Mouse (Mus musculus): Measurements from ENCODE around the gene Dpysl4.

The Dpysl4 gene

DNA sequence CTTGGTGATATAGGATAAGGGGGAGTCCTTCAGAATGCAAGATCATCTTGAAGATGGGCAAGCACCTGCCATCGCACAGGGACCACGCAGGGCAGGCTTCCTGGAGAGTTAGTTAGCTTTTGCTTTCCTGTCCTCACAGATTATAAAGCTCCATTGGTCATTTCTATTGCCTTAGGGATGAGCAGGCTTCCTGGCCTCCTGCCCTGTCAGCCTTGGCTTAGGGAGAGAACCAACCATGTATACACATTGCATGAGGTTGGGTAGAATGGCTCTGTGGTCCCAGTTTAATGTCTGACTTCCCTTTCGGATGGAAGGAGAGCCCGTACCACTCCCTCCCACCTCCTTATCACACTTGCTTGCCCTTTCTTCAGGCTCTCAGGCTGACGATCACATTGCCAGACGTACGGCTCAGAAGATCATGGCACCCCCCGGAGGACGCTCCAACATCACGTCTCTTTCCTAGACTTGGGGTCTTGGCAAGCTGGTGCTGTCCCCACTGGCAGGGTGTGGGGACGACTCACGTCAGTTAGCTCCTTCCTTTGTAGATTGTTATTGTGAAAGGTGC is 14.8 kb downstream of the Dpysl4 start:
- DNase-seq = no peak

DNA sequence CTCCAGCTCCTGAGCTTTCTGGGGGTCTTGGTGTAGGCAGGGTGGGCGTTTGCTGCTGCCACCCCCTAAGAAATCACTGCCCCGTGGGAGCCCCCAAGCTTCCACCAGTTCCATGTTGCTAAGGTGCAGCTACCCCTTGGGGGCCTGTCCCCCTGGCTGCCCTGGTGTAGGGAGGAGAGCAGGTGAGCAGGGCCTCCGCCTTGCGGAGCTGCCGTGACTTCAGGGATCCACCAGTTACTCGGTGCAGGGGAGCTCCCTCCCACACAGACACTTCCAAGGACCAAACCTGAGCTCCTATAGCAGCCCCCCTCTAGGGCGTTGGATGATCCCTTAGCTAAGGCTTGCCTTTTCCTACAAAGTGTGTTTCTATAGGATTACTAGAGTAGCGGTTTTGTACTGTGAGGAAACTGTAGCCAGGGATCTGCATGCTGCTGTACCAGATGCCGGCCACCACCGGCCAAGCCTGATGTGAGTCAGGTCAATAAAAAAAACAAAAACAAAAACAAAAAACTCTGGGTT is 15.5 kb downstream of the Dpysl4 start:
- DNase-seq = no peak

- DNase-seq = no peak
These were observed 16.0 kb downstream of the Dpysl4 start for GRCm38 (mm10) chr7:139101826-139102225.

- no peak for DNase-seq
These were observed 18.2 kb downstream of the Dpysl4 start for GRCm38 (mm10) chr7:139103960-139104381.

DNA sequence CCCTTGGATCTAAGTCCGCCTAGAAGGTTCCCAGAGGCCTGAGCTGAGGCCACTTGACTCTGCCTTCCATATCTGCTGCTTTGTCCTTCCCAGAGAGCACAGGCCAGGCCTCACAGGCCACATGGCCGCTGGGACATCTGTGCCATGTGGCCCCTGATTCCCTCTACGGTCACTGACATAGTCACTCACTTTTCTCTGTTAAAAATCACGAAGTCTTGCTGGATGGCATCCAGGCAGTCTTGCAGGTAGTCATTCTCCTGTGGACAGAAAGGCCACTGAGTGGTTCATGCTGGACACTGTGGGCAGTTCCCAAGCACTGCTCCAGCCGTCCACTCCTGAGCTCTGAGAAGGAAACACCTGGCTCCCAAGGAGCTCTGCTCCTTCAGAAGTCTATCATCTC is 19.3 kb downstream of the Dpysl4 start:
- no peak for DNase-seq

GRCm38 (mm10) chr7:139105705-139106104 is 19.9 kb downstream of the Dpysl4 start:
- no peak for DNase-seq

DNA sequence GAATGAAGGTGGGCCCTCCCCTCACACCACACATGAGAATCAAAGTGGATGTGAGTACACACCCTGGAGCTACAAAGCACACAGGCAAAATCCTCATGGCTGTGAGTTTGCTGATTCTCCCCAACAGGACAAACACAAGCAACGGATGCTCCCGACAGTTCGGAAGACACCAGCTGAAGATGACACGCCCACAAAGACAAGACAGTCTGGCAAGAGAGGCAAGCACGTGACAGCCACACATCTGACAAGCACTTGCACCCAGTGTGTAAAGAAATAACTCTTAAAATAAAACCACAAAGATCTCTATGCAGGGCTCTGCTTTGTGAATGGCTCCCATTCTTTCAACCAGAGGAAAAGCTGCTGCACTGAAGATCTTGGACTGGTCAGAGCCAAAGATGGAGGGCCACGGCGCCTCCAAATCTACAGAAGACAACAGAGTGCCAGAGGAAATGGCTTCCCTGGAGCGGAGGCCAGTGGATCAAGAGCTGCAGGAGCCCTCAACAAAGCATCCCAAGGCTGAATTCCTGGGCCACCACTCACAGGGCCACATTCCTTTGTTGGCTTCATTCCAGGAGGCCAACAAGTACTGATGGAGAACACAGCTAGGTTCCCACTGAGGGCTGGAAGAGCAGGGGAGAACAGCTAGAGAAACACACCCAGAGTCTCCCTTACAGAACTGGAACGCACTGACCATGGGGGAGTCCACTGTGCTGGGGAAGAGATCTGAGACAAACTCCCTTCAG is 22.3 kb downstream of the Dpysl4 start:
- DNase-seq = no peak

- peak; percentile 91 for DNase-seq
These were observed 33.5 kb downstream of the Dpysl4 start for GRCm38 (mm10) chr7:139119152-139119774.

- no peak for DNase-seq
These were observed 34.0 kb downstream of the Dpysl4 start for GRCm38 (mm10) chr7:139119775-139120153.

GRCm38 (mm10) chr7:139125881-139126280 is 40.1 kb downstream of the Dpysl4 start:
- DNase-seq = no peak

- DNase-seq = no peak
These were observed 40.7 kb downstream of the Dpysl4 start for GRCm38 (mm10) chr7:139126549-139126948.

DNA sequence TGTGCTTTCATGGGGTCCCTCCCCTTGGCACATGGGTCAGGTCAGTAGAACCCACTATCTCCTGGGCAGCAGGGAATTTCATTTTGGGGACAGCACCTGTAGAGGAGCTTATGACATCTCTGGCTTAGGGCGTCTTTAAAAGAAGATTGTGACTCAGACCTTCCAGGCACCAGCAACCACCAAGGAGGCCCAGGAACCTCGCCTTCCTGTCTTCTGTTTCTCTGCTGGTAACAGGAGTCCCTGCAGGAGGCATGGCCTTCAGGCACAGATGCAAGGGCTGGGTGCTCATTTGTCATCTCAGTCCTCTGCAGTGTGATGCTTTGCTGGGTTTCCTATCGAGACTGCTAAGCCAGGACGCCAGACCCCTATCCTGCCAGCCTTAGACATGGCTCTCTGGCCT is 43.2 kb downstream of the Dpysl4 start:
- no peak for DNase-seq

DNA sequence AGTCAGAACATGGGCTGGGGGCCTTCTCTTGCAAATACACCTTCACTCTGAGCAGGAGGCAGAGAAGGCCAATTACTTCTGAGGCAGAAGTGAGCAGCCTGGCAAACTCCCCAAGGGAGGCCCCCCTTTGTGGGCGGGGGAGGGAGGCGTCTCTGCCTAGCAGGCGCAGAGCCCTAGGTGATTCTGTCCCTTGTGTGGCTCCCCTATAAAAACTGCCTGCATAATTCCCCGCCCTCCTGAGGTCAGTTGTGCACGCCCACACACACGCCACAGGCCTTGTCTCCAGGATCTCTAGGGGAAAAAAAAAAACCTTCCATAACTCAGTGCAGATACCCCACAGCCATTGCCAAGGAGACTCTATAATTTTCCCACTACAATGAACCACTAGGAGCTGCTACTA is 44.6 kb downstream of the Dpysl4 start:
- DNase-seq = no peak

- DNase-seq = no peak
These were observed 45.7 kb downstream of the Dpysl4 start for GRCm38 (mm10) chr7:139131538-139131937.

- peak; percentile 49 for DNase-seq
These were observed 47.6 kb downstream of the Dpysl4 start for GRCm38 (mm10) chr7:139133446-139133845.

GRCm38 (mm10) chr7:139135236-139135635 is 49.4 kb downstream of the Dpysl4 start:
- DNase-seq = no peak

DNA sequence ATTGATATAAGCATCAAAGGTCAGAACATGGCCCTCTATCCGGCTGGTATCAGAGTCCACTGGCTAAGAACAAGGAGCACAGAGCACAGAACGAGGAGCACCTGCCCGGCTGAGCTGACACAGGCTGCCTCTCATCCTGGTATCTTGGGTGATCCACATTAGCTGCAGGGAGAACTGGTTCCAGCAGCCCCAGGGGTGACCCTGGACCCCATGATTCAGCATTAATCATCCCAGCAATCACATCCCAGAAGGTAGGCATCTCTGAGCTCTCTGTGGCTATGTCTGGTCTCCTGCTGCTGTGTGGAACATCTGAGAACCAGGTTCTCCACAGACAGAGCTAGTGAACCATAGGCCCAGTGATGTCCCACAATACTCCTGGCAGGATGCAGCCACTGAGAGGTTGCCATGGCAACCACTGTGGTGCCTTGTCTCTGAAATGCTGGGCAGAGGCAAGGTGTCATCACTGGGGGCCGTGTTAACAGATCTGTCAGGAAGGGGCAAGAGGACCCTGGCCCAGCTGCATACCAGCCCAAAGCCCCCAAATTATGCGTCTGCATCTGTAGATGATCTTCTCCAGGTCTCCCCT is 51.2 kb downstream of the Dpysl4 start:
- DNase-seq = peak; percentile 26

- DNase-seq = no peak
These were observed 54.2 kb downstream of the Dpysl4 start for GRCm38 (mm10) chr7:139139921-139140461.

DNA sequence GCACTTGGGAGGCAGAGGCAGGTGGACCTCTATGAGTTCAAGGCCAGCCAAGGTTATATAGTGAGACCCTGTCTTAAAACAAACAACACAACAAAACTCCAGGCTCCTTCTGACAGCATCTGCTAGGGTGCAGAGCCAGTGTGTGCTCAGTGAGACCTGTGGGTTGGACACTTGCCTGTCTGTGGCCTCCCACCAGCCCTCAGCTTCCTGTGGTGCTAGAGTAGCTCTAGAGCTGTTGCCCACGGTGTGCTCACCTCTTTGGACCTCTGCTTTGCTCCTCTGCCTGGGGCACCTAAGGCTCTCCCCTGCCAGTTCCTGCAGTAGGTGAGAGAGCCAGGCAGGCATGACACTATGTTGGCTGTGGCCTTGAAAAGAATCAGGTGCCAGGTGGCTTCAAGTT is 58.0 kb downstream of the Dpysl4 start:
- no peak for DNase-seq

- DNase-seq = no peak
These were observed 60.1 kb downstream of the Dpysl4 start for GRCm38 (mm10) chr7:139145891-139146290.

DNA sequence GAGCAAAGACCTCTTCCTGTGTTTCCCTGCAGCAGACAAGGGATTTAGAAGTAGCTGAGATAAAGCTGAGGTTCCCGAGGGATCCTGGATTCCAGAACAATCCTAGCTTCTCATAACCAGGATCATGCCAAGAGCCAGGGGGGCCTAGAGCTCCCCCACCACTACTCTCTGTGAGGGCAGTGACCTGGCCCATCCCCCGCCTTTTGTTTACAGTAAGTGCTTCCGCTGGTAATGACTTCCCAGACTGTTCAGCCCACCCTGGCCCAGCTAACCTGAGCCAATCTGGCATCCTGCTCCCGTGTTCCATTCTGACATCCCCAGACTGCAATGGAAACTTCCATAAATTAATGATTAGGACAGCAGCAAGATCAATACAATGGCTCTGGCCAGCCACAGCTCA is 61.6 kb downstream of the Dpysl4 start:
- DNase-seq = no peak

GRCm38 (mm10) chr7:139149373-139149772 is 63.6 kb downstream of the Dpysl4 start:
- DNase-seq = no peak

GRCm38 (mm10) chr7:139151116-139151515 is 65.3 kb downstream of the Dpysl4 start:
- DNase-seq = peak; percentile 38
